Mouse (Mus musculus) myocyte (in vitro differentiated cells): Measurements from ENCODE around the gene Fam83d. TPM values are rescaled to one million over a fixed set of nuclear protein-coding genes. Genes with fewer than 3 reads are reported as not detected.

Source experiments
- H3K27me3 ChIP-seq: one replicate; pipeline ENCODE4 v1.6.1; 2011; ENCODE audit not compliant: control insufficient read depth, insufficient read depth, insufficient read length
- H3K36me3 ChIP-seq: one replicate; pipeline ENCODE4 v1.6.1; 2011; ENCODE audit not compliant: control insufficient read depth, insufficient read depth
- H3K4me2 ChIP-seq: one replicate; pipeline ENCODE4 v1.6.1; 2011; ENCODE audit warnings: low read depth, control low read depth
- H3K4me3 ChIP-seq: one replicate; pipeline ENCODE4 v1.5.1; 2011; ENCODE audit warnings: mild to moderate bottlenecking, control low read depth, moderate library complexity
- H3K79me2 ChIP-seq: one replicate; pipeline ENCODE4 v1.6.1; 2011; ENCODE audit not compliant: control insufficient read depth, insufficient read depth
- H3ac ChIP-seq: one replicate; pipeline ENCODE4 v1.6.1; 2011; ENCODE audit not compliant: control insufficient read depth, insufficient read length
- CEBPB ChIP-seq: IDR thresholded peaks from 2 replicates; pipeline ENCODE4 v1.6.1; 2011; ENCODE audit warnings: mild to moderate bottlenecking, moderate library complexity; ENCODE audit not compliant: poor library complexity, insufficient read depth, severe bottlenecking
- E2F4 ChIP-seq: IDR thresholded peaks from one replicate; pipeline ENCODE4 v1.6.1; 2011; ENCODE audit warnings: mild to moderate bottlenecking, control low read depth, moderate library complexity; ENCODE audit not compliant: insufficient read depth
- MAX ChIP-seq: IDR thresholded peaks from one replicate; pipeline ENCODE4 v1.6.1; 2011; ENCODE audit warnings: low read depth, mild to moderate bottlenecking, control low read depth
- MYOD1 ChIP-seq, 3 experiments: IDR thresholded peaks; one replicate each; pipeline ENCODE4 v1.6.1; 2011; ENCODE audit warnings: control low read depth in 2 of 3, low read depth in 2 of 3, mild to moderate bottlenecking in 2 of 3, moderate library complexity in 1 of 3; ENCODE audit not compliant: insufficient read length in 2 of 3, control insufficient read depth in 1 of 3
- MYOG ChIP-seq, 3 experiments: IDR thresholded peaks; one replicate each; pipeline ENCODE4 v1.6.1; 2011; ENCODE audit warnings: control low read depth in 2 of 3, low read depth in 2 of 3, mild to moderate bottlenecking in 2 of 3; ENCODE audit not compliant: insufficient read length in 2 of 3, control insufficient read depth in 1 of 3, insufficient read depth in 1 of 3
- POLR2A ChIP-seq: IDR thresholded peaks from one replicate; pipeline ENCODE4 v1.6.1; 2011; ENCODE audit warnings: low read depth, mild to moderate bottlenecking, control low read depth, moderate library complexity; ENCODE audit not compliant: insufficient read length
- POLR2AphosphoS2 ChIP-seq: IDR thresholded peaks from one replicate; pipeline ENCODE4 v1.6.1; 2011; ENCODE audit warnings: low read depth, control low read depth; ENCODE audit not compliant: insufficient read length
- REST ChIP-seq: IDR thresholded peaks from one replicate; pipeline ENCODE4 v1.6.1; 2011; ENCODE audit warnings: mild to moderate bottlenecking, control low read depth, moderate library complexity; ENCODE audit not compliant: insufficient read depth, insufficient read length
- SRF ChIP-seq: IDR thresholded peaks from one replicate; pipeline ENCODE4 v1.6.1; 2011; ENCODE audit warnings: low read depth; ENCODE audit not compliant: control insufficient read depth, insufficient read length
- TCF12 ChIP-seq: IDR thresholded peaks from one replicate; pipeline ENCODE4 v1.6.1; 2011; ENCODE audit warnings: mild to moderate bottlenecking, control low read depth; ENCODE audit not compliant: poor library complexity, insufficient read depth, severe bottlenecking
- TCF3 ChIP-seq: IDR thresholded peaks from one replicate; pipeline ENCODE4 v1.6.1; 2011; ENCODE audit warnings: low read depth, control low read depth; ENCODE audit not compliant: insufficient read length
- USF1 ChIP-seq: IDR thresholded peaks from one replicate; pipeline ENCODE4 v1.6.1; 2011; ENCODE audit warnings: low read depth, mild to moderate bottlenecking, control low read depth, moderate library complexity
- polyA plus RNA-seq: library from polyadenylated mRNA; unstranded; fragments of >200 nt; fragmentation: generic; extraction: Trizol; gene quantifications from one replicate; pipeline ENCODE4 v1.2.1, GENCODE M21; 2012; ENCODE audit warnings: missing spikeins

Fam83d gene
- polyA plus RNA-seq, 1 experiment = 7.2 TPM

DNA sequence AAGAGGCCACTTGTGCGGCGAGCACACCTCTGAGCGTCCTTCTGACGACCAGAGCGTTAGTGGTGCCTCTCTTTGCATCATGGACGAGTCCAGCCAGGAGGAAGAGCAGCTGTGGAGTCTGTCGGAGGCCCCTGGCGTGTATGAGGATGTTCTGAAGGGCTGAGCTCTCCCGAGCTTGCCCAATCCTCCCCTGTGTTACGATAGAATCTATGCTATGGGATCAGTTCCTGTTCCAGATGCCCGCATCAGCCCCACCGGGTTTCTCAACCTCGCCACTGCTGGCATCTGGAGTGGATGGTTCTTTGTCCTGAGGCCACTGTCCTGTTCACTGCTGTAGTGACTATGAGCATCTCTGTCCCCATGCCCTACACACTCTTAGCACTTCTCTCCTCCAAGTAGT is 4.9 kb downstream of the Fam83d start:
- Histone ChIP-seq H3ac (no peak overlapping the region), H3K4me2 (no peak overlapping the region), H3K79me2 (peaks cover 86% of the 10 kb centered on the region), H3K36me3 (no peaks in the 10 kb centered on the region), H3K27me3 (no peaks in the 10 kb centered on the region), H3K4me3 (no peak overlapping the region)
- TF ChIP-seq POLR2A (no peak), TCF12 (no peak), MYOG (IDR thresholded peaks at IDR 0.05; ENCODE audit: control insufficient read depth in 1 of 3, insufficient read depth in 1 of 3, insufficient read length in 2 of 3, low read depth in 2 of 3) (no peak), MYOD1 (IDR thresholded peaks at IDR 0.05; ENCODE audit: control insufficient read depth in 1 of 3, insufficient read length in 2 of 3, low read depth in 2 of 3) (no peak), REST (no peak), USF1 (no peak), POLR2AphosphoS2 (no peak), TCF3 (no peak), SRF (no peak), MAX (no peak), CEBPB (no peak), E2F4 (no peak)

DNA sequence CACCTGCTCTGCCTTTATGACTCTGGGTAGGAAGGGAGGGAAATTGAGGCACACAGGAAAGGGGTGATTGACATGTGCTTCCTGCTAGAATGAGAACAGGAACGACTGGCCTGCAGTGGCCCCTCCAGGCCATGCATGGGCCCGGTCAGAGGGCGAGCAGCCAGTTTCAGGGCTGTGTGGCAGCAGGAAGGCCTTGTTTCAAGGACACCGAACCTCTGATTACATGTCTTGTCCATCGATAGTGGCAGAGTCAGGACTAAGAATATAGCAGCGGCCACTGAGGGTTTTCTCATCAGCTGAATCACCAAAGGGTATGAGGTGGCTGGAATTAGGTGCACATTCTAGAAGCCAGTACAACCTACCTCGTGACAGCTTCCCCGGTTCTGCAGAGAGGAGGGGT is 7.0 kb downstream of the Fam83d start:
- Histone ChIP-seq H3K36me3 (peaks cover 3% of the 10 kb centered on the region), H3K79me2 (peaks cover 84% of the 10 kb centered on the region), H3K27me3 (no peaks in the 10 kb centered on the region), H3ac (no peak overlapping the region), H3K4me2 (no peak overlapping the region), H3K4me3 (no peak overlapping the region)
- TF ChIP-seq TCF12 = no peak
- TF ChIP-seq SRF = no peak
- TF ChIP-seq CEBPB = no peak
- no peak for TF ChIP-seq POLR2A
- no peak for TF ChIP-seq USF1
- TF ChIP-seq MYOG (IDR thresholded peaks at IDR 0.05; ENCODE audit: control insufficient read depth in 1 of 3, insufficient read depth in 1 of 3, insufficient read length in 2 of 3, low read depth in 2 of 3) = no peak

DNA sequence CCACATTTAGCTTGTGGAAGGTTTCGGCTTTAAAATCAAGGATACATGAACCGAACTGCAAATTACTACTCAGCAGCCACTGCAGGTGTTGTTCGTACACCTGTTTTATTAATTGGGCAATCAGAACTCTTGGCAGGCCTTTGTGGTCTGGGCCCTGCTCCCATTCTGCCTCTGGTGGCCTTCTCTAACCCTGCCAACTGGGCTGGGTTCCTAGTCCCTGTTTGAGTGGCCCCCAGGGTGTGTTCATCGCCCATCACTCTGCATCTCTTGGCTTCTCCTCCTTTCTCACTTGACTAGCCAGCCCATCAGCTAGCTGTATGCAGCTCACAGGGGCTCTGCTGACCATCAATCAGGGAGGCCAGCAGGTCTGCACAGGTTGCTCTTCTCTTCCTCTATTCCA is 8.8 kb downstream of the Fam83d start:
- no peak overlapping the region for H3ac ChIP-seq
- H3K79me2 ChIP-seq = peaks cover 66% of the 10 kb centered on the region
- no peak for TF ChIP-seq POLR2AphosphoS2
- TF ChIP-seq CEBPB = no peak
- TF ChIP-seq REST = no peak
- no peaks in the 10 kb centered on the region for H3K27me3 ChIP-seq
- no peak overlapping the region for H3K4me2 ChIP-seq
- no peak overlapping the region for H3K4me3 ChIP-seq
- H3K36me3 ChIP-seq = peaks cover 13% of the 10 kb centered on the region

DNA sequence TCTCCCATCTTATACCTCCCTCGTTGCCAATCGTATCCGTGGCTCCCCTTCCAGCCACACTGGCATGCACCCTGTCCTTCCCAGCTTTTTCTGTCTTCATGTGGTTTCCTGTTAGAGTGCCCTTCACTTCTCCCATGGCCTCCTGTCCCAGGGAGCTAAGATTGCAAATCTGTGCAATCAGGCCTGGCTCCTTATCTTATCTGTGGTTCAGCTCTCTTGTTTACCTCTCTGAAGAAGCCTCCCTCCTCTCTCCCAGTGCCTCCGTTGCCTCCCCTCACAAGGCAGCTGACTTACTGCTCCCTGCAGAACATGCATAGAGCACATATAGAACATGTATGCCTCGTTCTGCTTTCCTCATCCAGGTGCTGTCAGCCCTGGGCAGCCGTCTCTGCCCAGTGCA is 9.6 kb downstream of the Fam83d start:
- H3K4me2 ChIP-seq = no peak overlapping the region
- peaks cover 13% of the 10 kb centered on the region for H3K36me3 ChIP-seq
- H3K4me3 ChIP-seq = no peak overlapping the region
- TF ChIP-seq REST (no peak), CEBPB (no peak), TCF3 (no peak), TCF12 (no peak), USF1 (no peak), SRF (no peak), MYOG (IDR thresholded peaks at IDR 0.05; ENCODE audit: control insufficient read depth in 1 of 3, insufficient read depth in 1 of 3, insufficient read length in 2 of 3, low read depth in 2 of 3) (no peak), MYOD1 (IDR thresholded peaks at IDR 0.05; ENCODE audit: control insufficient read depth in 1 of 3, insufficient read length in 2 of 3, low read depth in 2 of 3) (no peak), POLR2A (no peak), POLR2AphosphoS2 (no peak), MAX (no peak), E2F4 (no peak)
- H3K79me2 ChIP-seq = peaks cover 58% of the 10 kb centered on the region
- no peak overlapping the region for H3ac ChIP-seq
- H3K27me3 ChIP-seq = no peaks in the 10 kb centered on the region

DNA sequence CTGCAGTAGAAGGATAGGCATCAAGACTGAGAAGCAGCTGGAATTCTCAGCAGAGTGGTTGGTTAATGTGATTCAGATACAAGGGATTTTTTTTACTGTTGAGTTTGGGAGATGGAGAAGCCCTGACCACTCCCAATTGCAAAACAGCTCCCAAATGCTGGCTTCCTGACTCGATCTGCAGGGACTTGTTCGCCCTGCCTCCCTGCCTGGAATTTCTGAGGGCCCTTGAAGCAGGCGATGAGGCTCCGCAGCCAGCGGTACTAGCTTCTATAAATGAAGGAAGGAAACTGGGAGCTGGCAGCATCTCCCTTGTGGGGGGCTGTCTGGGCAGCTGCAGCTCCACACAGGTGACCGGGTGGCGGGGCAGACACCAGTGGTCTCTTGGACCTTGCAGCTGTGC is 10.5 kb downstream of the Fam83d start:
- Histone ChIP-seq H3K36me3 (peaks cover 13% of the 10 kb centered on the region), H3K4me3 (no peak overlapping the region), H3K27me3 (no peaks in the 10 kb centered on the region), H3ac (no peak overlapping the region), H3K4me2 (no peak overlapping the region), H3K79me2 (peaks cover 49% of the 10 kb centered on the region)
- TF ChIP-seq CEBPB (no peak), USF1 (no peak), MAX (no peak), TCF12 (no peak), POLR2AphosphoS2 (no peak), MYOD1 (IDR thresholded peaks at IDR 0.05; ENCODE audit: control insufficient read depth in 1 of 3, insufficient read length in 2 of 3, low read depth in 2 of 3) (no peak), POLR2A (no peak), E2F4 (no peak), REST (no peak), TCF3 (no peak), MYOG (IDR thresholded peaks at IDR 0.05; ENCODE audit: control insufficient read depth in 1 of 3, insufficient read depth in 1 of 3, insufficient read length in 2 of 3, low read depth in 2 of 3) (no peak)
